Mouse (Mus musculus) liver, adult 2 months (tissue): ENCODE data around the gene Baz2b.

Experiments used
- CTCF ChIP-seq: fragments of 200-500 bp; IDR thresholded peaks from 2 replicates; pipeline ENCODE4 v1.5.1; 2011; ENCODE audit warnings: low read depth, low read length, control low read depth
- POLR2A ChIP-seq: fragments of 200-500 bp; IDR thresholded peaks from 2 replicates; pipeline ENCODE4 v1.6.1; 2011; ENCODE audit warnings: low read length, control low read depth; ENCODE audit not compliant: insufficient read depth; ENCODE audit errors: extremely low read depth

DNA sequence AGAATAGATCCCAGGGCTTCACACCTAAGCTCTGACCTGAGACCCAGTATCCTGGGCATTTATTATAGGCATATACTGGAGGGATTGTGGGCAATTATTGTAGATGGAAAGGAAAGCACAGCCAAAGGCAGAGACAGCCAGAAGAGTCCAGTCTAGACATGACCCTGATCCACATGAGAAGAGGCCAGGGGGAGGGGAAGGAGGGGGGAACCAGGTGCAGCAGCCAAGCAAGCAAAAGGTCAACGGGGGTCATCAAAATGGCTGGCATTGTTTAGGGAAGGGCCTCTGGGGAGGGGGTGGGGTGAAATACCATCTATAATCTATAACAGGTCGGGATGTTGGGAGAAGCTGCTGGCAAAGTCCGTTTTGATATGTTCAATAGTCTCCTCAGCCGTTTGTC is 128.8 kb downstream of the Baz2b start:
- no peak for TF ChIP-seq CTCF
- no peak for TF ChIP-seq POLR2A
